Mouse (Mus musculus) megakaryocyte, embryonic 14.5 days (primary cell): ENCODE measurements around the gene Gm11011. TPM values are rescaled to one million over a fixed set of nuclear protein-coding genes. Genes with fewer than 3 reads are reported as not detected.
"Not testable (repeated sequence)": the region's sequence is repeated elsewhere in the genome, so short reads cannot be mapped to it uniquely, and the experiment has no call there.

Source experiments
- H3K27me3 ChIP-seq: replicated peaks from 2 replicates; pipeline ENCODE3; 2012; ENCODE audit warnings: inconsistent platforms
- H3K36me3 ChIP-seq: replicated peaks from 2 replicates; pipeline ENCODE3; 2012; ENCODE audit warnings: low read length, inconsistent platforms, mixed read lengths
- H3K4me1 ChIP-seq: 2 replicates; pipeline ENCODE4 v1.6.1; 2012; ENCODE audit warnings: inconsistent platforms
- H3K4me3 ChIP-seq: replicated peaks from 2 replicates; pipeline ENCODE3; 2012; ENCODE audit warnings: moderate library complexity, mild to moderate bottlenecking, inconsistent platforms
- H3K9me3 ChIP-seq: 2 replicates; pipeline ENCODE4 v1.6.1; 2012; ENCODE audit warnings: inconsistent platforms
- FLI1 ChIP-seq: IDR thresholded peaks from 2 replicates; pipeline ENCODE4 v1.6.1; 2012; ENCODE audit warnings: low read length, inconsistent platforms, mixed read lengths
- GATA1 ChIP-seq: IDR thresholded peaks from 3 replicates; pipeline ENCODE4 v1.6.1; 2012; ENCODE audit warnings: mixed read lengths, low read length, inconsistent platforms, borderline replicate concordance
- polyA plus RNA-seq: library from polyadenylated mRNA; stranded (reverse); fragments of >175 nt; gene quantifications from 2 replicates; pipeline ENCODE4 v1.2.3, GENCODE M21; 2012; ENCODE audit warnings: low replicate concordance; ENCODE audit not compliant: insufficient read depth

The Gm11011 gene
- polyA plus RNA-seq: not detected in 2 replicates

DNA sequence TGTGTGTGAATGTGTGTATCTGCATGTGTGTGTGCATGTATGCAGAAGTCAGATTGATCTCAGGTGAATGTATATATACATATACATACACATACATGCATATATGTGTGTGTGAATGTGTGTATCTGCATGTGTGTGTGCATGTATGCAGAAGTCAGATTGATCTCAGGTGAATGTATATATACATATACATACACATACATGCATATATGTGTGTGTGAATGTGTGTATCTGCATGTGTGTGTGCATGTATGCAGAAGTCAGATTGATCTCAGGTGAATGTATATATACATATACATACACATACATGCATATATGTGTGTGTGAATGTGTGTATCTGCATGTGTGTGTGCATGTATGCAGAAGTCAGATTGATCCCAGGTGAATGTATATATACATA is at the start of gene Gm11011:
Gene Gm11011, minus strand, starts transcription at position 101 of the 400 bp plus-strand sequence.
- not testable (repeated sequence) for H3K4me3 ChIP-seq, H3K27me3 ChIP-seq, H3K4me1 ChIP-seq, H3K36me3 ChIP-seq
- H3K9me3 ChIP-seq: peaks cover 73% of the 10 kb centered on the region

DNA sequence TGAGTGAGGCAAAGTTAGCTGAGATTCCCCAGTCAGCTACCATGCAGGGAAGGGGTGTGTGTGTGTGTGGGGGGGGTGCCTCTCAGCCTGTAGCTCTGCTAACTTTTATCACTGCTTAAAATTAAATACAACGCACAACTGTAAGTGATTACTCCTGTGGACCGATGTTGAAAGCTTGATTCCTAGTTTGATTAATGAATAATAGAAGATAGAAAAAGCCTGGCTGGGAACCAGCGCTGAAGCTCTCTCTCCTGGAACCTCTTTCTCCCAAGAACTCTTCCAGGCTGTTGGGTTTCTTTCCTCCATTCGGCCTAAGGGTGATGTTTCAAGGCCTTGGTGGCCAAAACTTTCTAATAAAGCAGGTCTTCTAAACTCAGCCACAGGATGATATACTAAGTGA is 48.9 kb upstream of the Gm11011 start:
- H3K4me3 ChIP-seq: no peak overlapping the region

DNA sequence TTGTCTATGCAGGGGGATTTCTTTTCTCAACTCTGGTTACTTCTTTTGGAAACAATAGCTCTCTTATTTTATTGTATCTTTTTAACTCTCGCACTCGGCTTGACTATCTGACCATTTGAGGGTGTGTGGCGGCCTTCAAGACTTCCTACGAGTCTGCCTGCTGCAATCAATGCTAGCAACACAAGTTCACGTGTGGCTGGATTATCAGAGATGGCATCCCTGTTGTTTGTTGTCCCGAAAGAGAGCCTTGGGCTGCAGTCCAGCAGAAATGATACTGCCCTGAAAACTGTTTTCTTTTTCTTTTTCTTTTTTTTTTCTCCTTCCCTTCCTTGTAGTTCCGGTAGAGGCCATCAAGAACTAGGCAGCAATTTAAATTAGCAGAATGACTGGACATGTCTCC is 47.9 kb upstream of the Gm11011 start:
- TF ChIP-seq GATA1 (no peak), FLI1 (no peak)
- no peaks in the 10 kb centered on the region for H3K36me3 ChIP-seq
- H3K4me1 ChIP-seq: no peaks in the 10 kb centered on the region
- H3K9me3 ChIP-seq: peaks cover 12% of the 10 kb centered on the region
- no peak overlapping the region for H3K4me3 ChIP-seq
- peaks cover 12% of the 10 kb centered on the region for H3K27me3 ChIP-seq

More for the DNA sequence above, 48.9 kb upstream of the Gm11011 start:
- Histone ChIP-seq H3K27me3 (peaks cover 10% of the 10 kb centered on the region), H3K36me3 (no peaks in the 10 kb centered on the region), H3K4me1 (no peaks in the 10 kb centered on the region), H3K9me3 (peaks cover 14% of the 10 kb centered on the region)
- TF ChIP-seq FLI1 (no peak), GATA1 (no peak)

DNA sequence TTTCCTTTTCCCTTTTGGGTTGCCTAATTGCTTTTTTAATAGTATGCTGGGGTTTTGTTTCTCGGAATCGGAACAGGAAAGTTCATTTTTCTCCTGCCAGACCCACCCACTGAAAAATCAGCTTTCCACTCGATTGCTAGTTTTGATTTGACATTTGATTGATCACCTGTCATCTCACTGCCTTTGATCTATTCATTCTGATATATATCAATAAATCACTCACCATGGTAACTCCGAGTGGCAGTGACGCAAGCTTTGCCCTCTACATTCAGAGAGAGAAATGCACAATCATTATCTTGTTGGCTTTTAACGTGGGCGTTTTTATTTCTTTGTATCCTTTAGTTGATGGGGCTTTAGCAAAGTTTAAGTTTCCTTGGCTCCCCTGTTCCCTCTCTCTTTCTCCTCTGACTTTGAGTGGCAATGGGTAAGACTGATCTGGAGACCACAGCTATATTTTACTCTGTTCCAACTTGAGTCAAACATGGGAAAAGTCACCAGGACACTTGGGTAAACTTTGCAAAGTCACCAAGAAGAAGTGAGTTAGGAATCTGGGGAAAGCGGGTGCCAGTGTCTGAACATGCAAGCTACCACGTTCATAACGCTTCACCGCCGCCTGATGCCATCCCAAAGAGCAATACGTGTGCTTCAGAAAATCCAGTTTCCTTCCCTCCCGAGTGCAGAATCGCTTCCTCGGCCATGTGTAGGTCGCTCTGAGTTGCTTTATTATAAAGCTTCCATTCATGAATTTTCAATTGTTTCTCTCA is 47.3 kb upstream of the Gm11011 start:
- H3K4me3 ChIP-seq: no peak overlapping the region
- H3K27me3 ChIP-seq: peaks cover 12% of the 10 kb centered on the region
- no peaks in the 10 kb centered on the region for H3K36me3 ChIP-seq
- no peaks in the 10 kb centered on the region for H3K4me1 ChIP-seq
- peaks cover 7% of the 10 kb centered on the region; the same call in 1 of the 2 replicates for H3K9me3 ChIP-seq
- TF ChIP-seq GATA1 (no peak), FLI1 (no peak)

DNA sequence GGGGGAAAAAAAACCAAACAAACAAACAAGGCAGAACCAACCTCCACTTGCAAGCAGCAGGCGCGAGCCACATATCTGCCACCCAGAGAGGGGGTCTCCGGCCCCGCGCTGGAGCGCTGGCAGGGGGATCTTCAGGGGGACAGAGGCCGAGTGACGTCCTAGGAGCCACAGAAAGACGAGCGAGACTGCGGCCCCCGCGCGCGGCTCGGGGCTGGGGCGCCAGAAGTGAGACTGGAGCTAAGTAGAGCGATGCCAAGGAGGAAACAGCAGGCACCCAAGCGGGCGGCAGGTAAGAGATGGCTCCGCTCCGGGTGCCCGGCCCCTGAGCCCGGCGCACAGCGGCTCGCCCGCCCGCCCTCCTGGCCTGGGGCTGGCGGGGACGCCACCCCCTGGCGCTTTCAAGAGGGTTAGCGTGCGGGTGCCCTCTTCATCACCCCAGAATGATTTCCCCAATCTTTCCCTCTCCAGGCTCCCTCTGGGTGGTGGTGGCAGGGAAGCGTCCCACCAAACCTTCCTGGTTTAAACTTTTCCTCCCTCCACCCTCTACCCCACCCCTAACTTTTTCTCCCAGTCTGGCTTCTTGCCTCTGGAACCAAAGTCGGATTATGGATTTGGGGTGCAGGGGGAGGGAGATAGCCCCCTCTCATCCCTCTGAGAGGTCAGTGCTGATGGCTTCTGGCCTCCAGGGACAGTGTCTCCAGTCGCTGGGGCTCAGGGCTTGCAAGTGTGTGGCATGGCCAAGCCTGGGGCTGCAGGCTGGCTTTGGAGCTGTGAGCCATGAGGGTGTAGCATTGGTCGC is 46.1 kb upstream of the Gm11011 start:
- H3K36me3 ChIP-seq: no peaks in the 10 kb centered on the region
- TF ChIP-seq GATA1 (no peak), FLI1 (no peak)
- no peaks in the 10 kb centered on the region for H3K4me1 ChIP-seq
- no peak overlapping the region for H3K4me3 ChIP-seq
- peaks cover 12% of the 10 kb centered on the region for H3K27me3 ChIP-seq
- peaks cover 11% of the 10 kb centered on the region for H3K9me3 ChIP-seq

DNA sequence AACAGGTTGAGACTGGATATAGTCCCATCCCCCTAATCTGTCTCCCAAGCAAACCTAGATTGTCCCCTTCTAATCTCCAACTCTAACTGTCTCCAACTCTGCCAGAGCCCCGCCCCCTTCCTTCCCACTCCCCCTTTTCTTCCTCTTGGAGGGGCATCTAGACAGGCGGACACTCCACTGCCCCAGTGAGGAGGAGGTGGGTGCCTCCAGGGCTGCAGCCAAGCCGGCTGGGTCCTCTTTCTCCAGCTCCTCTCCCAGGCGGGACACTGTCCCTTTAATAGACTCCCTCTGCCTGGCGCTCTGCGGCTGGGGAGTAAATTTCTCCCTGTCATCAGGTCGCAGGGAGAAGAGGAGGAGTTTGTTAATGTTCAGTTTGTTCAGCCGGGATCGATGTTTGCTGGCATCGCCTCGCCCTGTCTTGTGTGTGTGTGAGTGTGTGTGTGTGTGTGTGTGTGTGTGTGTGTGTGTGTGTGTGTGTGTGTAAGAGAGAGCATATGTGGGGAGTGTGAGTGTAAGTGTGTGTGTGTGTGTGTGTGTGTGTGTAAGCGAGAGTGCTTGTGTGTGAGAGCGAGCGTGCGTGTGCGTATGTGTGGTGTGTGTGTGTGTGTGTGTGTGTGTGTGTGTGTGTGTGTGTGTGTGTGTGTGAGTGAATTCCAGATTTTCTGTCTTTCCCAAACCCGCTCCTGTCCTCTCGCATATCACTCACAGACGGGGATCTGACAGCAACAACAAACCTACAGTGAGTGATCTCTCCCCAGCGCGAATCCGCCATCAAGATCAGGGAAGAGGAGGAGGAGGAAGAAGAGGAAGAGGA is 45.0 kb upstream of the Gm11011 start, which contains the start of gene Tshz2:
Gene Tshz2, plus strand, starts transcription at position 676 of the 814 bp plus-strand sequence.
- Histone ChIP-seq H3K4me3 (no peak within 1 kb of the TSS), H3K9me3 (peaks cover 16% of the 10 kb centered on the region), H3K36me3 (no peaks in the 10 kb centered on the region), H3K27me3 (peaks cover 12% of the 10 kb centered on the region), H3K4me1 (no peaks in the 10 kb centered on the region)
- TF ChIP-seq FLI1 (no peak), GATA1 (no peak)

DNA sequence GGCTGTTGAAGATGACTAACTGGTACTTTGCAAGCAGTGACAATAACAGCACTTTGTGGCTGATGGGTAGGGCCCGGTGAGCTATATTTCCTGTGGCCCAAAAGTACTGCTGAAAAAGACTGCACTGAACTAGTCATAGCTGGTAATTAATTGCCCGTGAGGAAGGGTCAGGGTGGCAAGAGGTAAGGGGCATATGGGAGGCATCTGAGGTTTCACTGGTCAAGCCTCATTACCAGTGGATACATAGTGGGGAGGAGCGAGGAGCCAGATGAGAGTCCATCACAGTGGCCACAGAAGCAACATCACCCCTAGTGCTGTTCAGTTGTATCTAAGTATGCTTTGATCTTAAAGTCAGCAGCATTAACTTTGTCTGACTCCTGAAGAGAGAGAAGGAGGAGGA is 42.5 kb upstream of the Gm11011 start:
- H3K9me3 ChIP-seq: peaks cover 24% of the 10 kb centered on the region

DNA sequence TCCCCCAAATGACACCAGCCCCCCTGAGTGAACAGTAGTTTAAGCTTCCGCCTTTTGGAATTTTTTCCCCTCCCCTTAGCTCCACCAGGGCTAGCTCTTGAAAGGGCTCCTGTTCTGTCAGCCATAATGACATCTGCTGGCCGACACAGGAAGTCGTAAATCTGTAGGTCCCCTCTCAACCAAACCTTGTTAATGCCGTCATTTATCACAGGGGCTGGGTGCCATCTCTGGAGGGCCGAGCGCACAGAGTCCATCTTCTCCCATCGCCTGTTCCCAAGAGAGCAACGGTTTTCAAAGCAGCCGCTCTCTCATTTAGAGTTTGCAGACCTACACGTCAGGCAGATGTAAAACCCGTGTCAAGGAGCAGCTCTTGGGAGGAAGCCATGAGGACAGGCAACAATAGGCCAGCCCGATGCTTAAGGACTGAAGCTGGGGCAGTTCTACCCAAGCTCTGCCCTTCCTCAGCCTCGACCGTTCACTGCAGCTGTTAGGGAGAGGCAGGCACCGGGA is 33.7 kb upstream of the Gm11011 start:
- Histone ChIP-seq H3K36me3 (no peaks in the 10 kb centered on the region), H3K4me3 (no peak overlapping the region), H3K4me1 (no peaks in the 10 kb centered on the region), H3K27me3 (no peaks in the 10 kb centered on the region), H3K9me3 (peaks cover 62% of the 10 kb centered on the region)
- TF ChIP-seq FLI1 (no peak), GATA1 (no peak)

More for the DNA sequence above, 42.5 kb upstream of the Gm11011 start:
- H3K27me3 ChIP-seq: peaks cover 12% of the 10 kb centered on the region
- H3K36me3 ChIP-seq: no peaks in the 10 kb centered on the region
- no peaks in the 10 kb centered on the region for H3K4me1 ChIP-seq
- no peak overlapping the region for H3K4me3 ChIP-seq
- TF ChIP-seq FLI1: no peak
- no peak for TF ChIP-seq GATA1

DNA sequence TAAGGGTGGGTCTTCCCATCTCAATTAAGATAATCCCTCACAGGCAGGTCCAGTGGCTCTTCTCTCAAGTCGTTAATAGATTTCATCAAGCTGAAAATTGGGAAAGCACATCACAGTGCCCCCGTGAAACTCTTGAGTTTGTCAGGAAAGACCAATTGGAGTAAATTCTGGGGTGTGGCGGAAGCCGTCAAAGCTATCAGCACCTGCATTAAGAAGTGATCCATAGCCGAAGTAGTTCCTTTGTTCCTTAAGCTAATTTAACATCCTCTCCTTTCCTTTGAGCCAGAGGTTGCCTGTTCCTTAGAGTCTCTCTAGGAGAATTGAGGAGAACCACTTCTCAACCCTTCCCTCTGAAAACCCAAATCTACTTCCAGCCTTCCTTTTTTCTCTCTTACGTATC is 28.5 kb upstream of the Gm11011 start:
- no peaks in the 10 kb centered on the region for H3K27me3 ChIP-seq
- H3K36me3 ChIP-seq: no peaks in the 10 kb centered on the region
- H3K9me3 ChIP-seq: peaks cover 67% of the 10 kb centered on the region
- no peak overlapping the region for H3K4me3 ChIP-seq
- H3K4me1 ChIP-seq: no peaks in the 10 kb centered on the region
- TF ChIP-seq FLI1: no peak
- TF ChIP-seq GATA1: no peak

DNA sequence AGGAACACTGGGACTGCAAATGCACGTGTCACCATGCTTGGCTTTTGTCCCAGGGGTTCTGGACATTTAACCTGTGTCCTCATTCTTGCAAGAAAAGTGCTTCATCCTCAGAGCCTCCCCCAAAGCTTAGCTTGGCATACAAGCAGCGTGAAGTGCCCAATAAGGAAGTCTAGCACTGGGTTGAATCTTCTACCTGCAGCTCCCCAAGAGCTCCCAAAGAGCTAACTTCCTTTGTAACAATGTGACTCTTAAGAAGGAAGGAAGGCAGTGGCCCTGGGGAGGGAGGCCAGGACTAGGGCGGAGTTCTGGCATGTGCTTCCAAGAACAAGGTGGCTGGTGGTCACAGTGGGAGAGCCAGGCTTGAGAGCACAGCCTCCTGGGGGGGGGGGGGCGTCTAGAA is 27.1 kb upstream of the Gm11011 start:
- Histone ChIP-seq H3K36me3 (no peaks in the 10 kb centered on the region), H3K27me3 (no peaks in the 10 kb centered on the region), H3K4me3 (no peak overlapping the region), H3K4me1 (no peaks in the 10 kb centered on the region), H3K9me3 (peaks cover 66% of the 10 kb centered on the region)
- TF ChIP-seq FLI1: no peak
- no peak for TF ChIP-seq GATA1
